Mouse (Mus musculus): ENCODE measurements around the gene Calhm5.

Gene Calhm5

DNA sequence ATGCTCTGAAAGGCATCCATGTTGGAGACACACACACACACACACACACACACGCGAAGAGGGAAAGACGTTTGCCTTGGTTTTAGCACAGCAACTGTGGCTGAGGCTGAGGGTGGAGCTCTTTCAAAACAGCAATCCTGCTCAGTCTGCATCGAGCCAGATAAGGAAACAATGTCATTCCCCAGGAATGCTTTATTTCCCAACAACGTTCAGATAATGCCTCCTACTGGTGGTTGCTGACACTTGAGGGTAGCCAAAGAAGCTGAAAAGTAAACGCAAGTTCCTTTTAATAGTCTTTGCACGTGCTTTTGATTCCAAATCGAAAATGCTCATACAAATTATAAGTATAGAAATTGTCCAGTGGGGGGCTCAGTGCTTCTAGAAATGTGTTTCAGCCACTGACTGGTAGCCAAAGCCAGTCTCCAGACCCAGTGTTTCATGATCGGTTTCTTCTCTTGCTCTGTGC is at the start of gene Calhm5:
Calhm5 (minus strand) TSS at position 102 of the 466 bp plus-strand sequence.
- DNase-seq, result peak; percentile 48

DNA sequence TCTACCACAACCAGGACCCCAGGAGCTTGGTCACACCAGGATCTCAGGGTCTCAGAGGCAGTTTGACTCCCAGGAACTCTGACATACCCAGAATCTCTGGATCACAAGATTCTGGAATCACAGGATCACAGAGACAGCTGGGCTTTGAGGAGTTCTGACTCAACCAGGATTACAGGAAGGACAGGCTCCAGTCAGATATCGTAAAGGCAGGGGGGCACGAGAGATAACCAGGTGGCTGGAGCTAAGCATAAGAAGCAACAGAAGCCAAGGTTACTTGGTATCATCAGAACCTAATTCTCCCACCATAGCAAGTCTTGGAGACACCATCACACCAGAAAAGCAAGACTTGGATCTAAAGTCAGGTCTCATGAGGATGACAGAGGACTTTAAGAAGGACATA is 45.4 kb upstream of the Calhm5 start:
- no peak for DNase-seq

DNA sequence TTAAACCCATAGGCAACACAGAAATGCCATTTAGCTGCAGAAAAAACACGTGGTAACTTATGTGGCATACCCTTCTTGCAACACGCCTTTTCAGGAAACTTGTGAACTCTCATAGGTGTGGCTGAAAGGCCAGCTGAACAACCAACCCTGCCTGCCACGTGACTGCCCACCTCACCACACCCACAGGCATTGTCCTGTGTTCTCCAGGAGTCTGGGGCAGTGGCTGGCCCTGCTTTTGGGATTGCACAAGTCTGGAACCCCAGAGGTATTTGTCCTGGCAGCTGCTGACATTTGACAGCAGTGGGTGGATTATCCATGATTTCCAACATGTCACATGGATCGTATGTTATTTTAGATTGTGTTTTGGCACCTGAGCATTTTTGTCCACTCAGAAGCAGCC is 43.4 kb upstream of the Calhm5 start:
- no peak for DNase-seq

DNA sequence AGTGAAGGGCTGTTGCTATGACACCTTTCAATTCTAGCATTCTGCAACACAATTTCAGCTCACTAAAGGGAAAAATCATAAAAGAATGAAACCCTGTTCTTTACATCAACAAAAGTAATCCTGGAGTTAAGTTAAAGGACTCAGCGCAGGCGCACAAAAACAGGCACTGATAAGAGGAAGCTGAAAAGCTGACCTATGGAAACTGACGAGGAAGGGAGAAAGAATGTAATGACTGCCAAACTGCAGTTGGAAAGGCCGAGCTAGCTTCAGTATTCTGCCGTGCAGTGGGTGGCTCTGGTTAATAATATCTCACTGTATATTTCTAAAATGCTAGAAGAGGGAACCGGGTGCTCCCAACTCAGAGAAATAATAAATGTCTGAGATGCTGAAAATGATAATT is 41.7 kb upstream of the Calhm5 start:
- no peak for DNase-seq

DNA sequence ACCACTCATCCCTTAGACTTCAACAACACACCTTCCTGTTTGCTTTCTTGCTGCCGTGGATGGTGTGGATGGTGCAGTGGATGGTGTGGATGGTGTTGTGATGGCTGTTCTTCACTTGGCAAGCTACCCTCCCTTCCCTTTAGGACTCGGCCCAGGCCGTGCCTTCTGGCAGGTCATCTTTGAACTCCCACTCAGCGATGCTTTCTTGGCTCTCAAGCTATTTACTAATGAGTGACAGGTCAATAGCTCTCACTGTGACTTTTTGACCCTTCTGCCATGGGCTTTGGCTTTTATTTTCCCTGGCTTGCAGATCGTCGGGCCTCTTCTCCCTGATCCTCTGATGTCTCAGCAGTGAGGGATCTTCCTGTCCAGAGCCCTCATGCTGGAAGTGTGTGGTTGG is 40.1 kb upstream of the Calhm5 start:
- no peak for DNase-seq

DNA sequence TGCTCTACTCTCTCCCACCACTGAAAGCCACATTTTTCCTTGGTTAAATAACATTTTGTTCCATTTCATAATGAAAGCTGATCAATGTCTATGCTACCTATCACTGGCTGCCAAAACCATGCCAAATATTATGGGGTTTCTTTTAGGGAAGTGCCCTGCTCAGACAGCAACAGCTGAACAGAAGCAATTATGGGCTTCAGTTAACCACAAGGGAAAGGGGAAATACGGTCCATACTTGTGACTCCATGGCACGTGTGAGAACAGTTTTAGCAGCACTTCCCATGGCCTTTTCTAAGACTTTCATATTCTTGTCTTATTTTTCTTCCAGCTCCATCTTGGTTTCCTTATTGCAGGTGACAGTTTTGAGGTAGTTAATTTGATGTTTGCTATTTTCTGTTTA is 35.0 kb upstream of the Calhm5 start:
- DNase-seq, result no peak

DNA sequence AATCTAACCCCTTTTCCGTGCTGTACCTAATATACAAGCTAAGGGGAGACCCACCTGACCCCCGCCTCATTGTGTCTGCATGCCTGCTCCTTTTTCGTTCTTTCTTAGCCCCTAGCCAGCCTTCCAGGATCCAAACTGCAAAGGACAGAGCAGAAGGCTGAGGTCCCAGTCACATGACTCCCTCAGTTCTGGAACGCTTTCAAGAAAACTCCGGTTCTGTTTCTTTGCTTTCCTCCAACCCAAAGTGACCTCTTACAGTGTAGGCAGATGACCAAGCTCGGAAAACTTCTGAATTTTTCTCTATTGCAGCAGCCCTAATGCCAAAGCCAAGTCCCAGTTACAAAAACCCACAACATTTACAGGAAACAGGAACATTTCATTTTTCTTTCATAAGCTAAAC is 32.1 kb upstream of the Calhm5 start:
- no peak for DNase-seq

DNA sequence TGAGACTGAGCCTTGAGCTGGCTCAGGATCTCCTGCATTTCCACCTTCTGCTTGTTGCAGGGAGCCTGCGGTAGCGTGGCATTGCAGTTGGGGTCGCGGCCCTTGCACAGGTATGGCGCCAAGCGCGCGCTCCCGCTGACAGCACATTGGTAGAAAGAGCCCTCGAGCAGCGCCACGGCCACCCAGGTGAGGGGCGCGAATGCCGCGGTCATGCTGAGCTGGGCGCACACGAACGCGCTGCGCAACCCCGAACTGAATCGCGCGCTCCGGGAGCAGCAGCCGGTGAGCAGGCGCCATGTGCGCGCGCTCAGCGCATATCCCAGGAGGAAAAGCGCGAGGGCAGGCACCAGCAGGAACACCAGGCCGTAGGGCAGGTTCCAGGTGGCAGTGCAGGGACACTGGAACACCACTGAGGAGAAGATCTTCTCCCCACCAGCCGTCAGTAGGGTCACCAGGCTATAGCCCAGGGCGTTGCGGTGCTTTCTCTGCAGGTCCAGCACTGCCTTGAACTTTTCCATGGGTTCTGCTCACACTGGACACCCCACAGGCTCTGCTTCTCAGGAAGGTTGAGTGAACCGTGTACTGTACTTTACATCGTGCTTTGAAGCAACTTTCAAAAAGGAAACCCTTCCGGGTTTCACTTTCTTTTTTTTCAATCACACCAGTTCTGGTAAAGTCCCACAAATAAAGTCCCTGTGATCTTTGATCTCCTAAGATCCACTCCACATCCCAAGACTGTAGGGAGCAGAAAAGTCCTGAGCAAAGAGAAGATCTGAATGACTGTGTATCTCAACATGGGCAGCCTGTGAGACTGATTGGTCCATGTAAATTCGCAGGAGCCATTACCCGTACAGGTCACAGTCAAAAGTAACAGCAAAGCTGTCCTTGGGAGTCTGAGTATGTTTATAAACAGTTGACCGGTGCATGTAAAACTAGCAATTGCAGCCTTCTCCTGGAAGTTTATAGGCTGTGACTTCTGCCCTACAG is 31.4 kb upstream of the Calhm5 start, which contains the start of gene Calhm6:
Calhm6 (minus strand) TSS at position 593 of the 987 bp plus-strand sequence.
- DNase-seq, result peak; percentile 42

DNA sequence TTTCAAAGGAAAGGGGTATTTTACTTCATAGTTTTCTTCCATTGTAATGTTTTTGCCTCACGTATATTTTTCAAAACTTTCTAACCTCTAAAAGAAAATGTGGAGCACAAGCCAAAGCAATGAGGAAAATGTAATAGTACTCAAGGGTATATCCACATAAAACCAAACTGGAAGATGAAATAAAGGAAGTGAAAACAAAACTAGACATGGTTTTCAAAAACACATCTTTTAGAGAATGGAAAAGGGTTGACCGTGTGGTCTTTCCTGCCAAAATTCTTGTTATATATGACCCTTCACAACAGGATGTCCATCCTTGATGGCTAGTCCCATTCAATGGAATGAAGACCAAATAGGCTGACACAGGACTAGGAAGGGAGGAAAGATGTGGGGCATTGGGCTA is 22.1 kb upstream of the Calhm5 start:
- DNase-seq, result no peak

DNA sequence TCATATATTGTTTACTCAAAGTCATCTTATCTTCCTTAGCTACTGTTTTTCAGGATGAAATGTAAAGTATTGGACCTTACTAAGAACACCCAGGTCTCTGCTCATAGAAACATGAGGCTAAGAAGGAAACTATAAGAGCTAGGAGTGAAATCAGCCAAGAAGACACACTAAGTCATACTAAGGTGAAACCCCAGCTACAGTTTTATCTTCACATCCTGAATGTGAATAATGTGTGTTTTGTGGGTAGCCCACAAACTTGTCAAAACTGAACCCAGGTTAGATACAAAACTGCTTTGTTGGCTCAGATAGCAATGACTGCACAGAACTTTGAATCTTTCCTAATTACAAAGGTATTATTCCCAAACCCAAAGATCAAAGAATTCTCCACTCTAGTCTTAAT is 21.5 kb upstream of the Calhm5 start:
- no peak for DNase-seq

DNA sequence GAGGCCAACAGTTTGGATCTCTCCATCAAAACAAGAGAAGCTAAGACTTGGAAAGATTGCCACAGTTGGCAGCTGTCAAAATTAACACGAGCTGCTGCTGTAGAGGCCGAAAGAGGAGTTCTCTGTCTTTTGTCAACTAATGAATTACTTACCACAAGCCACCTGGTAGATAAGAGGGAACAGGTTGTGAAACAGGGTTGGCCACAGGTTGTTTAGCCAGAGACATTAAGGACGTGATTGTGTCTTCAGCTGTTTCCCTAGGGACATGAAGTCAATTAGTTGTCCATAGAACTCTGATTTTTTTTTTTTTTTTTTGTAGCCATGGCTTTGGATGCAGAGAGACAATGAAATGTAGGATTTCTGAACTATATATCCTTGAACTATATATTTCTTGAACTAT is 20.8 kb upstream of the Calhm5 start:
- DNase-seq, result no peak

DNA sequence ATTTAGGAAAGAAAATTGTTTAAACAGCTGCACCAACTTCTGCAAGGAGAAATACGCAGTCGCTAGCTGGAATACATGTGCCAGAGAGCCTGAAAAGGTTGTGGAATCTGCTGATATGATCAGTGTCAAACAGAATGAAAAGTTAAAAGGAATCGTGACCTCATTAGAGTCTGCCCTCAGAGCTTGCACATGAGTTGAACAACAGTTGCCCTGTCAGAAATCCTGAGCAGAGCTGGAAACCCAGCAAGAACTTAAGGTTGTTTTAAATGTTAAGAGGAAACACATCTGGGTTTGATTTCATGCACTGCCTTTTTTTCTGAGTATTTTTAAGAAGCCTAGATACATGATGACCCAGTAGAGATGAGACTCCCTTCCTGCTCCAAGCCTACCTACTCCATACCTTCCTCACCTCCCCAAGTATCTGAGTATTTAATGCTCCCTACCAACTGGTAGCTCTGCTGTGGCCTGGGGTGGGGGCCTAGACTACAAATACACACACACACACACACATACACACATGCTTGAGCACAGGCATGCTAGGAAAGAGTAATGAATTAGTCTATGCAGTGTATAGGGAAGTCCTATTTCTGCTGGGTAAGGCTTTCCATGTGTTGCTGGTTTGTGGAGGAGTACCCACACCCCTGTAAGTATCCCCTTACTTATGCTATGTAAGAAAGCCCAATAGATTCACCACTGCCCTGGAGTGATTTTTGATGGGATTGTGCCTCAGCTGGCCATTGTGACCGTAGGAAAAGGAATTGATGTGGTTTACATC is 15.8 kb upstream of the Calhm5 start:
- no peak for DNase-seq

DNA sequence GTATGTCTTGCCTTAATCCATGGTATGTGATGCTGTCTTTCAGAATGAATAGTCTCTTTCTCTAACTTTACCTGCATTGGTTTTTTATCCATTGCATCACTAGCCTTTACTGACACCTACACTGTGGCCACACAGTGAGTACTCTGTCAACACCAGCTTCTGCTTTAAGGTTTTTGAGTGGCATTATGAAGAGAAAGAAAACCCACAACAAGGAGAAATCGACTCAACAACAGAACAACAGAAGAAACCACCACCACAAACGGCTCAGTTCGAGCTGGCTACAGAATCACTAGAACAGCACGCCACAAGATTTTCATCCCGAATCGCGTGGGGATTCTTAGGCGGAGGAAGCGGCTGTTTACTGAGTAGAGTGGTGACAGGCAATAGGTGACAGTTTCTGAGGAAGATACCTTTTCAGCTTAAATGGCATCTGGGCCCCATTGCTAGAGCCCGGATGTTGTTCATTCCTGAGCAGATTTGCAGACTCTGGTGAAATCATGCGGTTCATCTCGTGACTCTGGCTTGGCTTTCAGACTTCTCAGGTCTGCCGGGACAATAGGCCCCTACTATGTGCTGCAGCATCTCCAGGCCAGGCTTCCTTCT is 14.6 kb upstream of the Calhm5 start:
- DNase-seq, result no peak

DNA sequence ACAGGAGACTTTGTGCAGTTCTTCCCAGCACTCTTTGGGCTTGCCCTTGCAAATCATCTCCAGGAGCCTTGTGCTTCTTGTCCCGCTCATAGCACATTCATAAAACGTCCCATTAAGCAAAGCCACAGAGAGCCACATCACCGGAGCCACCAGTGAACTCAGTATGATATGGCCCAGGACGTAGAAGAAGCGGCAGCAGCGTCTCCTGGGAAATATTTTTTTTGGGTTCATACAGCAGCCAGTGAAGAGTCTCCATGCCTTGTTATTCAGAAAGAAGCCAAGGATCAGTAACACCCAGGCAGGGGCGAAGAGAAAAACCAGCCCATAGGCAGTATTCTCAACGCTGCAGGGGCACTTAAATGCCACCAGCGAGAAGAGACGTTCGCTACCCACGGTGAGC is 355 bp downstream of the Calhm5 start:
- DNase-seq, result peak; percentile 7

DNA sequence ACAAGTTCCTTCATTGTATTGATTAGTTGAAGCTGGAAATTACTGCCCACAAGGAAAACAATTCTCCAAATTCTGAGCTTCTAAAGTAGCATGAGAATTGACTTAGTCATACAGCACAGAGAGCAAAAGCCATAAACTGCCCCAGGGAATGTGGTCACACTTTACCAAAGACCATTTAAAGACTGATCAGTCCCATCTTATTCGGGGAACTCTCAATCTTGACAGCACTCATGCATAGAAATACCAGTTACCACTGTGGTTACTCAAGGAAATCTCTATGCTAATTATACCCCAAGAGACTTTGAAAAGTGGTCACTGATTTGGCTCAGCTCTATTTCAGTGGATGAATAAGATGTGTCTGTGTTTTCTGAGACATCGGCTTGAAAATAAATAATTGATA is 1.2 kb downstream of the Calhm5 start:
- no peak for DNase-seq

DNA sequence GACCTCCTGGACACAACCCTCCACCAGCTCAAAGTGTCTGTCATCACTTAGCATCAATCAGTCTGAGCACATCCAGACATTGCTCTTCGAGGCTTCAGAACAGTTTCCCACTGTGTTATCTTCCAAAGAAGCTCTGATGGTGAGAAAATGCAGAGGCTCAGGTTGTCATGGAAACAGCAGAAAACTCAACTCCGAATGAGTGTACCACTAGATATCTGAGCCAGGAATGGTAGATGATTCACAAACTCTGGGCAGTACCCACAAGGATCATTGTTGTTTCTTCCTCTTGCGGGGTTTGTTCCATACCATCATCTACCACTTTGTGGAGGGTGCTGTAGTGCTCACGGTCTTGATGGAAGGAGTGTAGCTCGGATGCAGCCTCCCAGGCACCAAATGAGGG is 4.4 kb downstream of the Calhm5 start:
- DNase-seq, result peak; percentile 73

DNA sequence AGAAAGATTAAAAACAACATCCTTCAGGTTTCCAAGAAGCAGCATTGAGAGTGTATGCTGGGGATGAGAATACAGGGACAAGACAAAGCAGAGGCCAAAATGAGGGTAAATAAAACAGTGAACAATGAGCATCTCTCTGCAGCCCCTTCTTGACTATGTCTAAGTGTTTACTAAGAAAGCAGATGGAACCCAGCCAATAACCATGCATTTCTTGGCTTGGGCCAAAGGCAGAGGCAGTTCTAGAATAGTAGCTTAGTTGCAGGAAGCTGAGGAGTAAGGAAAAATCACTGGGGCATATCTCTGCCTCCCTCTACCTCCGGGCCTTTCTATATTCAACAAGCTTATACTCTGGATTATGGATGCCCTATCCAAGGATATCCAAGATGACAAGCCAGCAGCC is 5.8 kb downstream of the Calhm5 start:
- no peak for DNase-seq

DNA sequence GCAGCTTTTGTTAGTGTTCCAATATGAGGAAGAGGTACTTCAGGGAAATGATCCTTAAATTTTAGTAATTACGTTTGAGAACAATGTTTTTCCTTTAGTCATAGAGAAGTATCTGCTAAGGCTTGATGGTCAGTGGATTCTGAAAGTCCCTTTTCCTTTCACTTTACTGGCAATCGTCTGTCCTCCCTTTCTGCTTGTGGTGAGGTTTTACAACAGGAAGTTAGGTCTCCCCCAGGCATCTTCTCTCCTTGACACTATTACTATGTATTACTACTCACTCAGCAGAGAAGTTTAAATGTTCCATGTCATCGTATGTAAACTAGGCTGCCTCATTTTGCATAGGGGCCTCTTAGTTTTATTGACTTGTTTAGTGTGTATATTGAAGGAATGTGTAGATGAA is 6.8 kb downstream of the Calhm5 start:
- no peak for DNase-seq

DNA sequence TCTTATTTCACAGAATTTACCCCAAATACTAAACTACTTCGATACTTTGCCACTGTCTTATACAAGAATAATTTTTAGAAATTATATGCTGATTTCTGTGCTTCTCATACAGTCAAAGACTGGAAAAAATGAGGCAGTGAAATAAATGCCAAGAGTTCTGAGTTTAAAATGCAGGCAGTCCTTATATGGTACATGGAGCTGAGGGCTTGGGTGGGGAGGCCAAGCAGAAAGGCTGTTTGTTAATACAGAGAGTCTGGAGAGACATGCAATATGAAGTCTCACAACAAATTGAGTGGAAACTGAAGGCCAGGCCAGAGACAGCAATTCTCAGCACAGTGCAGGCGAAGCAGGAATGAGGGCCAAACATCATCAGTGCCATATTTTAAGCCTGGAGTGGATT is 7.8 kb downstream of the Calhm5 start:
- no peak for DNase-seq

DNA sequence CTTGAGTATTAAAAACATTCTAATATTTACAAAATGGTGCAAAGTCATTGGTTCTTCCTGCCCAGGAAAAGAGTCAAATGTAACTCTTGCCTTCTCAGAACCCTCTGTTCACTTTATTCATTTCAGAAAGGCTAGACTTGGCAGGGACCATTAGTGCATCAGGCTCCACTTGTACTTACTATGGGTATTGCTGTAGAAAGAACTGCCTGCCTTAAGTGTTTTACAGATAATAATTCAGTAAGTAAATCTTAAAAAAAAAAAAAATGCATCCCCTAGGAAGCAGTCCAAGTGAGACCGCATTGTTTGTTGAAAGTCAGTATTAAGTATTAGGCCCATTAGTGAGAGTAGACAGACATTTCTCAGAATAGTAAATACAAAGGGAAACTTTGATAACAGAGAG is 9.8 kb downstream of the Calhm5 start:
- no peak for DNase-seq

DNA sequence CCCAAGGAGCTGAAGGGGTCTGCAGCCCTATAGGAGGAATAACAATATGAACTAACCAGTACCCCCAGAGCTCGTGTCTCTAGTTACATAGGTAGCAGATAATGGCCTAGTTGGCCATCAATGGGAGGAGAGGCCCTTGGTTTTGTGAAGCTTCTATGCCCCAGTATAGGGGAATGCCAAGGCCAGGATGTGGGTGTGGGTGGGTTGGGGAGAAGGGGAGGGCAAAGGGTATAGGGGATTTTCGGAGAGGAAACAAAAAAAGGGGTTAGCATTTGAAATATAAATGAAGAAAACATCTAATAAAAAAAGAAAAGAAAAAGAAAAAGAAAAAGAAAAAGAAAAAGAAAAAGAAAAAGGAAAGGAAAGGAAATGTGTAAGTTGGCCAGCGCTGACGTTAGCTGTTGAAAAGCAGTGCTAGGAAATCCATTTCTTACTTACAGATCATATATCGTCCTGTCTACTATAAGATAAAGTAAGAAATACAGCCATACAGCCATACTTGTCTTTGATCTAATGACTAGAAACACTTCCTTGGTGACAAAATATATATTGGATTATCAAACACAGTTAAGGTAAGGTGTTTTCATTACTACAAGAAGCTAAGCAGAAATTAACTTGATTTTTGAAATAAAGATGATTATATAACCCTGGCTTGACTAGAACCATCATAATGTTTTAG is 21.7 kb downstream of the Calhm5 start:
- DNase-seq, result no peak

DNA sequence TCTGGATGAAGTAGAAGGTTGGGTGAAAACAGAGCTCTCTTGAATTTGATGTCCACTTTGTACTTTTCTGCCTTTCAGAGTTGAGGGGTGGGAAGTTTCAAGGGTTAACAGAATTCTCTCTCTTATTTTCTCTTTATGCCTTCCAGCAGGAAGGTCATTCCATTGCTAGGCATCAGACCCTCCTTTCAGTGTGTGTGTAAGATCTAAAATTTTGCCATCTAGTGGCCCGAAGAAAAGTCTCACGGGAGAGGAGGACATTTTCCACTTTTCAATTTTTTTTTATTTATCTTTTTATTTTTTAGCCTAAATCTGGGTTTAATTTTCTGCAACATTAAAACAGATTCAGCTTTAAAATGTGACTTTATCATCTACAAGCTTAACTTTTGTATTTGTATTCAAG is 24.7 kb downstream of the Calhm5 start:
- DNase-seq, result no peak

DNA sequence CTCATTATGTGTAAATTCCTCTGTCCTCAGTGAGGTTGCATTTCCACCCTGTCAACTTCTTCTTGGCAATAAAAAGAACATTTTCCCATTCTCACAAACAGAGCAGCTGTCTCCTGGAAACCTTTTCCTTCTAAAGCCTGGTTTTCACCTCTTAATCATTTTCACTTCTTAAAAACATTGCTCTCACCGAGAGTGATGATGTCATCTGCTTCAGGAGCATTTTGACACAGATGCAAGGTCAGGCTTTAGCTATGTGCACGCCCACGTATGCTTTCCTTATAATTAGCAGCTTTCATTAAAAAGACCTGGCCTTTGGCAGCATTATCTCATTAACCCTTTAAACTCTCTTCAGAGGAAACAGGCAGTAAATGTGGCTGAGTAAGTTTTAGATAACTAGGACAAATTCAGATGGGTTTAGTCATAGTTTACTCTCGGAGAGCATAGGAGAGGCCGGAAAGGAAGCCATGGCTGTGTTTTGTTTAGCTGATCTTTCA is 25.3 kb downstream of the Calhm5 start:
- no peak for DNase-seq

Data from right cerebral cortex, adult 18-20 months (tissue).